Mouse (Mus musculus) layer of hippocampus, adult 8-10 months (tissue): ENCODE measurements at regions not wholly inside any gene's neighbourhood (a gene's known extent, or its start where the extent isn't known, plus 50 kb on each side); places are given as distances from the start of the nearest gene placed in this dataset.

Experiments
- DNase-seq, 2 experiments: peaks; one replicate each; pipeline ENCODE4 v3.0.0; 2022; ENCODE audit warnings: low spot score in 2 of 2

DNA sequence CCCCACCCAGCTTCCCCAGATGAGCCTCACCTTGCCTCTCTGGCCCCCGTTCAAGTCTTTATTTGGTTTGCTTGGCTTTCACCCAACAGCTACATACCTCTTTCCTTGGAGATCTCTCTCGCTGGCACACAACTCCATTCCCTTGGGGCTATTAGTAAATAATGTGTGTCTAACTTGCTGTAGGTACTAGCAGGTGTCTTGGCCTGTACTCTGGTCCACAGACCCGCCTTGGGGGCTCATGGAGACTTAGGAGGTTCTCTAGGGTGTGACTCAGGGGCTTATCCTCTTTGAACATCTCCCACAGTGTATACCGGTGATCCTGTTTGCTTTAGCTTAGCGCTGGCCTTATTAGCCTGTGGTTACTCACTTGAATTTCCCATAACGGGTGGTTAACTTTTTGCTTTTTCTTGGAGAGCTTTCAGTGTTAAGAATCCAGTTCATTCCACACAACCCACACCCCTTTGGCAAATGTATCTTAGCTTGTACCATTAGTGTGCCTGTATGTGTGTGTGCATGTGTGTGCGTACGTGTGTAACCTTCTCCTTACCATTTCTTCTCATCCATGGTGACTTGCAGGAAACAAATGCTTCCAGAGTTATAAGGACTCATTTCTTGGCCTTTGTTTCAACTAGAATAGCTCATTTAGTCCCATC lies 67.3 kb upstream of the Map4k3 start:
- DNase-seq = no peak

GRCm38 (mm10) chr17:80792605-80793004 lies 64.3 kb upstream of the Map4k3 start:
- no peak for DNase-seq

DNA sequence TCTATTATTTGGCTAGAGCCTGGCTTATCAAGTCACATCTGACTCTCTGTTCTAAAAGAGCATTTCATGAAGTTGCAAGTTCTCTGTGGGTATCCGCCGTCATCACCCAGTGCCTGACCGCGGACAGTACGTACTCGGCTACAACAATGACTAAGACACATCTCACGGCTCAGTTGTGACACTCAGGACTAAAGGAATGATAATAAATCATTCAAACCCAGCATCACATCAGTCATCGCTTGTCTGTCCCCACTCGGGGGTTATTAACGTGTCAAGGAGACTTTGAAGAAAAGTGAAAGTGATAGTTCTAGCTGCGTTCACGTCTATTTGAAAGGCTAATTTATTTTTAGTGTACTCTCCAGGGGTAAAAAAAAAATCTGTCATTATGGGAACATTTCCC lies 61.4 kb upstream of the Map4k3 start:
- no peak for DNase-seq

DNA sequence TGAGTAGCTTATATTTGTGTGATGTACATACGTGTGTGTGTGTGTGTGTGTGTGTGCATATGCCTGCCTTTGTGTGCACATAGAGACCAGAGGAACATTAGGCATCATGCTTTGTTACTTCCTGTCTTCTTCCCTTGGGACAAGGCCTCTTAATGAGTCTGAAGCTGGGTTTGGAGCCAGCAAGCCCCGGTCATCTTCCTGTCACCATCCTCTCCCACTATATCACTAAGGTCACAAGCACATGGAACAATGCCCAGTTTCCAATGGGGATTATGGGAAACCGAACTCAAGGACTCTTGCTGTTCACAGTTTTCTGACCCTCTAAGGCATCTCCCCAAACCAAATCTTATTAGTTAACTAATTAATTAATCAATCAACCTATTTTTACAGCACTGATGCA lies 60.7 kb upstream of the Map4k3 start:
- no peak for DNase-seq

GRCm38 (mm10) chr17:80786858-80787257 lies 58.6 kb upstream of the Map4k3 start:
- DNase-seq = no peak

DNA sequence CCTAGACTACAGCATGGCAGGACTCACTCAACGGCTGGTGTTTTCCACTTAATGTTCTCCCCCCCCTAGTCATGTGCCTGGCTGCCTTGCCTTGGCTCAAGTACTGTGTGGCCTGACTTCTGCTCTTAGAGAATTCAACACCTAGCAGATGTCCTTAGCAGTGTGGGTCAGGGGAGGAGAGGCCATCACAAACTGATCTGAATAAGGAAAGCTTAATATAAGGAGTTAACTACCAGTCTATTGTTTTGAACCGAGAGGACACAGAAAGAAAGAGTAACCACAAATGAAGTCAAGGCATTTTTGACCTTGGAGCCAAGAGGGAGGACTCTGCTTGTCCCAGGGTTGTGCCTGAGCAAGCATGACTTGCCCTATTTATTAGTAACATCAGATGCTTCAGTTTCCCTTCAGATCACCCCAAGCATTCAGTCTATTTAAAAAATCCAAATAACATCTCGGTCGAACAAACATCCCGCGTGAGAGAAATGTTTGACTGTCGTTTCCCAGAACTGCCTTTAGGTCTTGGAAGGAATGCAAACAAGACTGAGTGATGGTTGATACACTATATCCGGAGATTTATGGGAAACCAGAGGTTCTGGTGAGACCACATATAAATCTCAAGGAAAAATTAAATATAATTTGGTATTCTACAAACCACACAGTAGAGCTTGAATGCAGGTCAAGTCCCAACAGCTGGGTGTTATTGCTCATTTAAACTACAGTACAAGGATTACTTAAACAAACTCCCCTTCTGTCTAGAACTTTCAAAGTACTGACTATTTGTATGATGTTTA lies 58.0 kb upstream of the Map4k3 start:
- DNase-seq = no peak

DNA sequence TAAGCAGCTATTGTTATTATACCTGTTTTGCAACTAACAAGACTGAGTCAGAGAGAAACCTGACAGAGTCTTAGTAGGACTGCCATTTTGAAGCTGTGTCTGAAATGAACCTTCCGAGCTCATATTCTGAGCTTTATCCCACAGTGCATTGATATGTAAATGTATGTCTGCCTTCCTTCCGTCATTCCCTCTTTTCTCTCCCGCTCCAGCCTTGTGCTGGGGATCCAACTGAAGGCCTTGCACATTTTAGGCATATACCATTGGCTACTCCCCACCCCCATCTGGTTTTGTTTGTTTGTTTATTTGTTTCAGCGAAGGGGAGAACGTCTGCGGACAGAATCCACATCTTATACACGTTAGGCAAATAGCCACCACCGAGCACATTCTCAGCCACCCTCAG lies 57.2 kb upstream of the Map4k3 start:
- DNase-seq = no peak

DNA sequence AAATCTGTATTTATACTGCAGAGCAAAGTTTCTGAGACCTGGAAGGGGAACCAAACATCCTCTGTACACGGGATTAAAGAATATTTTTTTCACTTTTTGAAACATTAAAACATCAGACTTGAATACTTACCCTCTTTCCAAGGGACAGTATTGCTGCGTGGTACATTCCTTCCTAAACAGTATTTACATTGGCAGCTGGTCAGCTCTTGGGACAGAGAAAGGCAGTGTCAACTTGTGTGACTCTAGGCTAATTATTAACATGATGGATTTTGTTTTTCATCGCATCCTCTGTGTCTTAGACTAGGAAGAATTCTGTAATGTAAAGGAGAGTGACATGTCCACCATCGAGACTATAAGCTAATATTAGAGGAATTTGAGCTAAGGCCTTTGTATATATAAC lies 56.8 kb upstream of the Map4k3 start:
- DNase-seq = no peak

- DNase-seq = no peak
Observed at GRCm38 (mm10) chr17:80782233-80782632, 53.9 kb upstream of the Map4k3 start.

GRCm38 (mm10) chr17:80781621-80782020 lies 53.3 kb upstream of the Map4k3 start:
- DNase-seq = no peak

- DNase-seq = no peak
Observed at GRCm38 (mm10) chr17:80780303-80780702, 52.0 kb upstream of the Map4k3 start.

DNA sequence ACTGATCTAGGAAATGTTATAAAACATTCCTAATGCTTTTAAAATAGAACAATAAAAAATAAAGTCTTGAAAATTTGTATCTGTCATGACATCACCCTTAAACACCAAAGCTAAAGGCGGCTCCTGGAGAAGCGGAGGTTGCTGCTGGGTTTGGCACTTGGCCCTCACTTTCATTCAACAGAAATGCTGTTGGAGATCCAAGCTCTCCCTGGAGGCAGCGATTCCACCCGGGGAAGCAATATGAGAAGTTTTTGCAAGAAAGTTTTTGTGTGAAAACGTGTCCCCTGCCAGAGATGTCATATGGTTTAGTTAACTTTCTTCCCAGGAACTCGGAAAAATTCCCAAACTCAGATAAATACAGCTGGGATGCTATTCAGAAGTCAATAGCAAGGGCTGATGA lies 51.5 kb upstream of the Map4k3 start:
- no peak for DNase-seq
